Mouse (Mus musculus): ENCODE results near the gene Orm1.

Orm1 gene

GRCm38 (mm10) chr4:63342491-63342890, 1.9 kb upstream of the Orm1 start:
- no peak for TF ChIP-seq GATA4 (IDR thresholded peaks at IDR 0.05; ENCODE audit: insufficient replicate concordance, low read length)

GRCm38 (mm10) chr4:63343608-63344007, 752 bp upstream of the Orm1 start:
- no peak for TF ChIP-seq GATA4 (IDR thresholded peaks at IDR 0.05; ENCODE audit: insufficient replicate concordance, low read length)

- no peak for TF ChIP-seq GATA4 (IDR thresholded peaks at IDR 0.05; ENCODE audit: insufficient replicate concordance, low read length)
Measured at GRCm38 (mm10) chr4:63345261-63345660, 901 bp downstream of the Orm1 start.

GRCm38 (mm10) chr4:63346659-63347058, 2.3 kb downstream of the Orm1 start:
- no peak for TF ChIP-seq GATA4 (IDR thresholded peaks at IDR 0.05; ENCODE audit: insufficient replicate concordance, low read length)

GRCm38 (mm10) chr4:63348524-63348923, 4.2 kb downstream of the Orm1 start:
- TF ChIP-seq GATA4 (IDR thresholded peaks at IDR 0.05; ENCODE audit: insufficient replicate concordance, low read length): no peak

GRCm38 (mm10) chr4:63355877-63356665, 11.7 kb downstream of the Orm1 start, which contains the start of gene Orm3:
Orm3 (plus strand) TSS chr4:63356162.
- no peak for TF ChIP-seq GATA4 (IDR thresholded peaks at IDR 0.05; ENCODE audit: insufficient replicate concordance, low read length)

GRCm38 (mm10) chr4:63356981-63357570, 12.7 kb downstream of the Orm1 start:
- TF ChIP-seq GATA4 (IDR thresholded peaks at IDR 0.05; ENCODE audit: insufficient replicate concordance, low read length): no peak

GRCm38 (mm10) chr4:63359861-63360260, 15.5 kb downstream of the Orm1 start:
- no peak for TF ChIP-seq GATA4 (IDR thresholded peaks at IDR 0.05; ENCODE audit: insufficient replicate concordance, low read length)

GRCm38 (mm10) chr4:63362150-63362549, 17.8 kb downstream of the Orm1 start, which contains the start of gene Orm2:
Orm2 (plus strand) TSS chr4:63362449.
- no peak for TF ChIP-seq GATA4 (IDR thresholded peaks at IDR 0.05; ENCODE audit: insufficient replicate concordance, low read length)

- TF ChIP-seq GATA4 (IDR thresholded peaks at IDR 0.05; ENCODE audit: insufficient replicate concordance, low read length): no peak
Measured at GRCm38 (mm10) chr4:63368577-63368976, 24.2 kb downstream of the Orm1 start.

GRCm38 (mm10) chr4:63370897-63371296, 26.5 kb downstream of the Orm1 start:
- TF ChIP-seq GATA4 (IDR thresholded peaks at IDR 0.05; ENCODE audit: insufficient replicate concordance, low read length): no peak

GRCm38 (mm10) chr4:63371890-63372289, 27.5 kb downstream of the Orm1 start:
- TF ChIP-seq GATA4 (IDR thresholded peaks at IDR 0.05; ENCODE audit: insufficient replicate concordance, low read length): no peak

- TF ChIP-seq GATA4 (IDR thresholded peaks at IDR 0.05; ENCODE audit: insufficient replicate concordance, low read length): no peak
Measured at GRCm38 (mm10) chr4:63373404-63373803, 29.0 kb downstream of the Orm1 start.

- no peak for TF ChIP-seq GATA4 (IDR thresholded peaks at IDR 0.05; ENCODE audit: insufficient replicate concordance, low read length)
Measured at GRCm38 (mm10) chr4:63374331-63374730, 30.0 kb downstream of the Orm1 start.

GRCm38 (mm10) chr4:63375367-63375766, 31.0 kb downstream of the Orm1 start:
- TF ChIP-seq GATA4 (IDR thresholded peaks at IDR 0.05; ENCODE audit: insufficient replicate concordance, low read length): no peak

- TF ChIP-seq GATA4 (IDR thresholded peaks at IDR 0.05; ENCODE audit: insufficient replicate concordance, low read length): no peak
Measured at GRCm38 (mm10) chr4:63377483-63377882, 33.1 kb downstream of the Orm1 start.

Data from liver, adult (tissue).